Mouse (Mus musculus): ENCODE data around the gene Pgs1.

GRCm38 (mm10) chr11:118029170-118029569 lies 43.1 kb downstream of the Pgs1 start:
- no peak for TF ChIP-seq CTCF (IDR thresholded peaks at IDR 0.05)
- TF ChIP-seq POLR2A (IDR thresholded peaks at IDR 0.05; ENCODE audit: insufficient read depth, low read depth, low read length), result no peak
